Mouse (Mus musculus): Measurements from ENCODE around the gene Crim1.

DNA sequence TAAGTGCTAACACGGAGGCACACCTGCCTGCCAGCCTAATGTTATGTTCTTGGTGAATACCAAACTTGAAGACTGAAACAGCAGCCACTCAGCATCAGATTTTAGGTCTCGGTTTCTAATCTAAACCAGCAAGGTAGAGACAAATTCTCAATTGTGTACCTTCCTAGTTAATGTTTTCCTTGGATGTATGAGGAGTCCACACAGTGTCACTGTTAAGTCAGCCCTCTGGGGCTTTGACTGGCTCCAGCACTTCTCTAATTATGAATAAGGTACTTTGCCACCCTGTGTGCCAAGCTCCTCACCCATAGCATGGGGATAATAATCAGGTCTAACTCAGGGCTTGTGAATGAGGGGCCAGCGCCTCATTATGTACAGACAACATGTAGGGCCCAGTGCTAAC is 182.3 kb downstream of the Crim1 start:
- TF ChIP-seq CTCF (IDR thresholded peaks at IDR 0.05; ENCODE audit: low read depth, low read length) (no peak), EP300 (IDR thresholded peaks at IDR 0.05; ENCODE audit: insufficient read depth, low read depth, low read length) (no peak)
